Mouse (Mus musculus): ENCODE measurements at regions not wholly inside any gene's neighbourhood (a gene's known extent, or its start where the extent isn't known, plus 50 kb on each side); places are given as distances from the start of the nearest gene placed in this dataset.

GRCm38 (mm10) chr2:117666528-117666927, 323.7 kb upstream of the Rasgrp1 start:
- Histone ChIP-seq H3K27me3 (ENCODE audit: control insufficient read depth, insufficient read depth, low read length) (no peaks in the 10 kb centered on the region), H3K9ac (ENCODE audit: low read depth, low read length) (no peak overlapping the region), H3K79me2 (replicated peaks; ENCODE audit: control insufficient read depth, insufficient read depth, low read length) (no peaks in the 10 kb centered on the region), H3K4me1 (ENCODE audit: control insufficient read depth, insufficient read depth, low read length) (no peaks in the 10 kb centered on the region), H3K4me3 (no peak overlapping the region), H3K36me3 (ENCODE audit: control insufficient read depth, insufficient read depth, low read length) (no peaks in the 10 kb centered on the region), H3K27ac (no peak overlapping the region)
- intact Hi-C loops (cut with DNase I): no loop called here
- no peak for DNase-seq
- 77% methylated on average over 3 of the region's 3 CpGs for WGBS
- TF ChIP-seq CTCF (IDR thresholded peaks at IDR 0.05) (no peak), POLR2A (IDR thresholded peaks at IDR 0.05; ENCODE audit: insufficient read depth, low read depth, low read length) (no peak), EP300 (IDR thresholded peaks at IDR 0.05; ENCODE audit: insufficient read depth, low read depth, low read length) (no peak)

- peak; percentile 28 to 57 for DNase-seq
- TF ChIP-seq POLR2A (IDR thresholded peaks at IDR 0.05; ENCODE audit: insufficient read depth, low read depth, low read length) (no peak), CTCF (IDR thresholded peaks at IDR 0.05) (no peak), EP300 (IDR thresholded peaks at IDR 0.05; ENCODE audit: insufficient read depth, low read depth, low read length) (no peak)
Measured at GRCm38 (mm10) chr2:117668137-117668536, 325.3 kb upstream of the Rasgrp1 start.

GRCm38 (mm10) chr2:117674877-117675276, 332.1 kb upstream of the Rasgrp1 start:
- Histone ChIP-seq H3K9ac (ENCODE audit: low read depth, low read length) (no peak overlapping the region), H3K4me1 (ENCODE audit: control insufficient read depth, insufficient read depth, low read length) (no peaks in the 10 kb centered on the region), H3K4me3 (no peak overlapping the region), H3K79me2 (replicated peaks; ENCODE audit: control insufficient read depth, insufficient read depth, low read length) (no peaks in the 10 kb centered on the region), H3K36me3 (ENCODE audit: control insufficient read depth, insufficient read depth, low read length) (no peaks in the 10 kb centered on the region), H3K27me3 (ENCODE audit: control insufficient read depth, insufficient read depth, low read length) (no peaks in the 10 kb centered on the region), H3K27ac (no peak overlapping the region)
- no peak for DNase-seq
- TF ChIP-seq POLR2A (IDR thresholded peaks at IDR 0.05; ENCODE audit: insufficient read depth, low read depth, low read length) (no peak), CTCF (IDR thresholded peaks at IDR 0.05) (no peak), EP300 (IDR thresholded peaks at IDR 0.05; ENCODE audit: insufficient read depth, low read depth, low read length) (no peak)
- intact Hi-C loops (cut with DNase I): no loop called here
- WGBS: 59% methylated on average over 1 of the region's 1 CpGs

More at GRCm38 (mm10) chr2:117668137-117668536, 325.3 kb upstream of the Rasgrp1 start:
- Histone ChIP-seq H3K36me3 (ENCODE audit: control insufficient read depth, insufficient read depth, low read length) (no peaks in the 10 kb centered on the region), H3K79me2 (replicated peaks; ENCODE audit: control insufficient read depth, insufficient read depth, low read length) (no peaks in the 10 kb centered on the region), H3K27ac (no peak overlapping the region), H3K4me1 (ENCODE audit: control insufficient read depth, insufficient read depth, low read length) (no peaks in the 10 kb centered on the region), H3K9ac (ENCODE audit: low read depth, low read length) (no peak overlapping the region), H3K4me3 (no peak overlapping the region), H3K27me3 (ENCODE audit: control insufficient read depth, insufficient read depth, low read length) (no peaks in the 10 kb centered on the region)
- intact Hi-C loops (cut with DNase I): no loop called here

- DNase-seq: no peak
- WGBS: 55% methylated on average over 4 of the region's 4 CpGs
- no peak overlapping the region for H3K4me3 ChIP-seq
- no peak overlapping the region for H3K9ac ChIP-seq (ENCODE audit: low read depth, low read length)
- no peaks in the 10 kb centered on the region for H3K79me2 ChIP-seq (replicated peaks; ENCODE audit: control insufficient read depth, insufficient read depth, low read length)
- H3K36me3 ChIP-seq (ENCODE audit: control insufficient read depth, insufficient read depth, low read length): no peaks in the 10 kb centered on the region
- no peak for TF ChIP-seq POLR2A (IDR thresholded peaks at IDR 0.05; ENCODE audit: insufficient read depth, low read depth, low read length)
- no peak for TF ChIP-seq EP300 (IDR thresholded peaks at IDR 0.05; ENCODE audit: insufficient read depth, low read depth, low read length)
- no peak for TF ChIP-seq CTCF (IDR thresholded peaks at IDR 0.05)
- H3K27me3 ChIP-seq (ENCODE audit: control insufficient read depth, insufficient read depth, low read length): no peaks in the 10 kb centered on the region
- intact Hi-C loops (cut with DNase I): no loop called here
- no peaks in the 10 kb centered on the region for H3K4me1 ChIP-seq (ENCODE audit: control insufficient read depth, insufficient read depth, low read length)
- H3K27ac ChIP-seq: no peak overlapping the region
Measured at GRCm38 (mm10) chr2:117678650-117679049, 335.8 kb upstream of the Rasgrp1 start.

GRCm38 (mm10) chr2:117685836-117686453, 343.1 kb upstream of the Rasgrp1 start:
- Histone ChIP-seq H3K9ac (ENCODE audit: low read depth, low read length) (no peak overlapping the region), H3K27ac (no peak overlapping the region), H3K36me3 (ENCODE audit: control insufficient read depth, insufficient read depth, low read length) (no peaks in the 10 kb centered on the region), H3K27me3 (ENCODE audit: control insufficient read depth, insufficient read depth, low read length) (no peaks in the 10 kb centered on the region), H3K4me3 (no peak overlapping the region), H3K4me1 (ENCODE audit: control insufficient read depth, insufficient read depth, low read length) (no peaks in the 10 kb centered on the region), H3K79me2 (replicated peaks; ENCODE audit: control insufficient read depth, insufficient read depth, low read length) (no peaks in the 10 kb centered on the region)
- TF ChIP-seq CTCF (IDR thresholded peaks at IDR 0.05) (no peak), POLR2A (IDR thresholded peaks at IDR 0.05; ENCODE audit: insufficient read depth, low read depth, low read length) (no peak), EP300 (IDR thresholded peaks at IDR 0.05; ENCODE audit: insufficient read depth, low read depth, low read length) (no peak)
- DNase-seq: no peak
- 58% methylated on average over 4 of the region's 4 CpGs for WGBS
- intact Hi-C loops (cut with DNase I): no loop called here

GRCm38 (mm10) chr2:117693537-117693936, 350.7 kb upstream of the Rasgrp1 start:
- no peaks in the 10 kb centered on the region for H3K27me3 ChIP-seq (ENCODE audit: control insufficient read depth, insufficient read depth, low read length)
- no peak overlapping the region for H3K4me3 ChIP-seq
- H3K79me2 ChIP-seq (replicated peaks; ENCODE audit: control insufficient read depth, insufficient read depth, low read length): no peaks in the 10 kb centered on the region
- TF ChIP-seq POLR2A (IDR thresholded peaks at IDR 0.05; ENCODE audit: insufficient read depth, low read depth, low read length) (no peak), EP300 (IDR thresholded peaks at IDR 0.05; ENCODE audit: insufficient read depth, low read depth, low read length) (no peak), CTCF (IDR thresholded peaks at IDR 0.05) (no peak)
- intact Hi-C loops (cut with DNase I): no loop called here
- peak; percentile 56 to 62 for DNase-seq
- no peaks in the 10 kb centered on the region for H3K36me3 ChIP-seq (ENCODE audit: control insufficient read depth, insufficient read depth, low read length)
- H3K4me1 ChIP-seq (ENCODE audit: control insufficient read depth, insufficient read depth, low read length): no peaks in the 10 kb centered on the region
- H3K9ac ChIP-seq (ENCODE audit: low read depth, low read length): no peak overlapping the region
- WGBS: 43% methylated on average over 4 of the region's 4 CpGs
- H3K27ac ChIP-seq: no peak overlapping the region
